Comparison of ENCODE assay signal across 8 mouse cellular contexts in genomic region chr13:90929847-90930246, GRCm38 (mm10). TPM values are rescaled to one million over a fixed set of nuclear protein-coding genes. Genes with fewer than 3 reads are reported as not detected.
A peak's percentile ranks its signal among the peaks of the same experiment; 100 is the strongest.
DNase-seq lines count a peak whose midpoint lies in the region; ATAC-seq and TF ChIP-seq lines count a peak whose summit lies in the region.
"Had no signal": no experiment of that assay in that cellular context is flagged by ENCODE, and none has a peak within 500 bp of the region (broad histone marks: within the 10 kb centered on the region; RNA-seq: fewer than 3 reads in every experiment).

No protein-coding gene starts in this region.

- H3K4me2 ChIP-seq in embryonic facial prominence, embryonic 14.5 days (ENCODE audit: low read depth, low read length), result no peak overlapping the region
- H3K4me2 ChIP-seq: lung, embryonic 15.5 days had no signal

- H3K4me1 ChIP-seq in MEL (ENCODE audit: control insufficient read depth in 1 of 2, insufficient read depth in 2 of 2, low read length in 2 of 2), result peaks cover 0 to 3% of the 10 kb centered on the region in 2 experiments; a peak in 1 of 4 replicates
- H3K4me1 ChIP-seq in embryonic facial prominence, embryonic 14.5 days (ENCODE audit: control insufficient read depth, insufficient read depth, low read length), result no peaks in the 10 kb centered on the region
- H3K4me1 ChIP-seq: lung, embryonic 15.5 days had no signal

- H3K4me3 ChIP-seq in MEL (ENCODE audit: control insufficient read depth in 1 of 2, insufficient read depth in 1 of 2, low read depth in 2 of 2, low read length in 2 of 2), result no peak overlapping the region
- H3K4me3 ChIP-seq in embryonic facial prominence, embryonic 14.5 days (ENCODE audit: low read depth, low read length), result no peak overlapping the region
- H3K4me3 ChIP-seq: lung, embryonic 15.5 days had no signal

- peak; percentile 68 to 95 (median 73) for TF ChIP-seq CTCF in MEL (IDR thresholded peaks at IDR 0.05 in 2 of 3, conservative IDR thresholded peaks at IDR 0.05 in 1 of 3; ENCODE audit: control insufficient read depth in 1 of 3, insufficient read depth in 1 of 3, low read depth in 2 of 3, low read length in 3 of 3, poor library complexity in 1 of 3, severe bottlenecking in 1 of 3)

- no peak overlapping the region for H3K9ac ChIP-seq in MEL (ENCODE audit: control insufficient read depth, low read depth, low read length, poor library complexity, severe bottlenecking)
- no peak overlapping the region for H3K9ac ChIP-seq in embryonic facial prominence, embryonic 14.5 days (ENCODE audit: low read depth, low read length)
- H3K9ac ChIP-seq: lung, embryonic 15.5 days had no signal

- TF ChIP-seq EP300 in MEL (IDR thresholded peaks at IDR 0.05; ENCODE audit: low read depth in 1 of 2, low read length in 2 of 2), result no peak

- no peak overlapping the region for H3K27ac ChIP-seq in MEL (ENCODE audit: control insufficient read depth, low read depth, low read length)
- H3K27ac ChIP-seq in embryonic facial prominence, embryonic 14.5 days (replicated peaks; ENCODE audit: low read depth, low read length), result no peak overlapping the region
- H3K27ac ChIP-seq: lung, embryonic 15.5 days had no signal

- peak; percentile 42; the same call in 1 of the 2 replicates for ATAC-seq in embryonic facial prominence, embryonic 14.5 days (ENCODE audit: low read depth)

- TF ChIP-seq RAD21 in MEL (IDR thresholded peaks at IDR 0.05; ENCODE audit: low read depth, low read length), result peak; percentile 98

- H3K27me3 ChIP-seq in MEL (ENCODE audit: control insufficient read depth in 1 of 2, insufficient read depth in 2 of 2, low read length in 2 of 2), result no peaks in the 10 kb centered on the region
- H3K27me3 ChIP-seq in embryonic facial prominence, embryonic 14.5 days (replicated peaks; ENCODE audit: control insufficient read depth, insufficient read depth, low read length), result no peaks in the 10 kb centered on the region
- H3K27me3 ChIP-seq: lung, embryonic 15.5 days had no signal

- WGBS in embryonic facial prominence, embryonic 14.5 days, result 19% methylated on average over 5 of the region's 5 CpGs

- H3K9me3 ChIP-seq in MEL (replicated peaks; ENCODE audit: insufficient read depth, low read length), result no peaks in the 10 kb centered on the region
- no peaks in the 10 kb centered on the region for H3K9me3 ChIP-seq in embryonic facial prominence, embryonic 14.5 days (ENCODE audit: control insufficient read depth, low read length)
- H3K9me3 ChIP-seq: lung, embryonic 15.5 days had no signal

- H3K79me2 ChIP-seq in MEL (ENCODE audit: control insufficient read depth, insufficient read depth, low read length, poor library complexity), result no peaks in the 10 kb centered on the region

- H3K36me3 ChIP-seq in MEL (ENCODE audit: control insufficient read depth in 1 of 2, insufficient read depth in 2 of 2, low read length in 2 of 2), result peaks cover 0 to 6% of the 10 kb centered on the region in 2 experiments; a peak in 2 of 4 replicates
- H3K36me3 ChIP-seq in embryonic facial prominence, embryonic 14.5 days (ENCODE audit: control insufficient read depth, insufficient read depth, low read length), result peaks cover 38% of the 10 kb centered on the region

- DNase-seq in MEL (ENCODE audit: low read depth, low spot score), result peak; percentile 86
- peak; percentile 61 to 78 for DNase-seq in adrenal gland, postnatal 36 days
- DNase-seq in embryonic facial prominence, embryonic 14.5 days (ENCODE audit: low spot score), result peak; percentile 76
- peak; percentile 81 for DNase-seq in heart, postnatal 4 days
- peak; percentile 65 to 82 for DNase-seq in layer of hippocampus, adult 8-10 months (ENCODE audit: low spot score in 2 of 2)
- peak; percentile 85 for DNase-seq in lung, postnatal 10 days
- peak; percentile 80 for DNase-seq in right cerebral cortex, adult 18-20 months

- TF ChIP-seq POLR2A in MEL (IDR thresholded peaks at IDR 0.05; ENCODE audit: control insufficient read depth in 1 of 2, insufficient read depth in 1 of 2, low read depth in 1 of 2, low read length in 2 of 2, poor library complexity in 1 of 2), result no peak

TF ChIP-seq in MEL, 35 proteins besides CTCF, POLR2A, EP300 and RAD21:
- TF ChIP-seq MXI1 (IDR thresholded peaks at IDR 0.05; ENCODE audit: low read depth, low read length) (no peak), GABPA (IDR thresholded peaks at IDR 0.05; ENCODE audit: low read depth, low read length) (0 out of 2 replicates have a peak, but pooled peaks have one; percentile 17), RCOR1 (IDR thresholded peaks at IDR 0.05; ENCODE audit: low read depth, low read length) (no peak), ETS1 (IDR thresholded peaks at IDR 0.05; ENCODE audit: low read depth, low read length) (no peak), BHLHE40 (IDR thresholded peaks at IDR 0.05; ENCODE audit: borderline replicate concordance, low read depth, low read length) (peak; percentile 49; the same call in 1 of the 2 replicates), ZC3H11A (IDR thresholded peaks at IDR 0.05; ENCODE audit: low read depth, low read length) (peak; percentile 97), MAX (IDR thresholded peaks at IDR 0.05; ENCODE audit: low read length) (no peak; the same call in 1 of the 2 replicates), SMC3 (IDR thresholded peaks at IDR 0.05; ENCODE audit: low read depth, low read length) (peak; percentile 90), POLR2AphosphoS5 (IDR thresholded peaks at IDR 0.05; ENCODE audit: borderline replicate concordance, low read depth, low read length) (no peak), ZMIZ1 (IDR thresholded peaks at IDR 0.05; ENCODE audit: low read depth, low read length) (no peak)

RNA-seq across cellular contexts. Expression of gene Rps23, which starts 7.1 kb away (rescaled TPM):
- total RNA-seq in MEL (2012; rRNA removed), result 2,047 and 2,086 TPM in 2 replicates
- 100 to 1,000 TPM in 1 of 2 experiments, not detected in 1; 389 TPM for polyA plus RNA-seq in MEL (2012; ENCODE audit: insufficient read depth in 1 of 2, insufficient read length in 2 of 2, low read depth in 1 of 2, low replicate concordance in 2 of 2, missing spikeins in 1 of 2)
- 100 to 1,000 TPM; 414 to 442 TPM for total RNA-seq in adrenal gland, postnatal 36 days (2021)
- polyA plus RNA-seq in embryonic facial prominence, embryonic 14.5 days (2014; fragmentation: Nextera tagmentation; extraction: Ambion mirVana), result 300 and 334 TPM in 2 replicates
- 100 to 1,000 TPM; 294 to 301 TPM for total RNA-seq in heart, postnatal 4 days (2021)
- total RNA-seq in layer of hippocampus, adult 8-10 months (2022), result 100 to 1,000 TPM; 135 to 302 (median 244) TPM

RNA-seq across cellular contexts. Expression of gene Atp6ap1l, which starts 24.7 kb away (rescaled TPM):
- not detected in 2 replicates for total RNA-seq in MEL (2012; rRNA removed)
- polyA plus RNA-seq in MEL (2012; ENCODE audit: insufficient read depth in 1 of 2, insufficient read length in 2 of 2, low read depth in 1 of 2, low replicate concordance in 2 of 2, missing spikeins in 1 of 2), result not detected
- not detected for total RNA-seq in adrenal gland, postnatal 36 days (2021)
- polyA plus RNA-seq in embryonic facial prominence, embryonic 14.5 days (2014; fragmentation: Nextera tagmentation; extraction: Ambion mirVana), result 0.75 and 0.90 TPM in 2 replicates
- total RNA-seq in heart, postnatal 4 days (2021), result 1 to 10 TPM in 1 of 2 experiments, under 1 TPM in 1; 0.65 to 1.6 TPM
- total RNA-seq in layer of hippocampus, adult 8-10 months (2022), result 1 to 10 TPM; 1.8 to 5.2 (median 2.3) TPM
- polyA plus RNA-seq: lung, embryonic 15.5 days had no signal
